In genomic region chr16:59846574-59846973, GRCm38 (mm10) we compare ENCODE assay signal across 8 mouse cellular contexts.
DNase-seq lines count a peak whose midpoint lies in the region; ATAC-seq and TF ChIP-seq lines count a peak whose summit lies in the region.

No protein-coding gene starts in this region.

- no peak overlapping the region for H3K4me3 ChIP-seq in layer of hippocampus, adult 2 months
- H3K4me3 ChIP-seq in limb, embryonic 10.5 days = no peak overlapping the region

- H3K27ac ChIP-seq in layer of hippocampus, adult 2 months = no peak overlapping the region
- no peak overlapping the region for H3K27ac ChIP-seq in limb, embryonic 10.5 days

- peak in 1 of 2 experiments; percentile 29 for DNase-seq in layer of hippocampus, adult 2 months (ENCODE audit: low spot score in 2 of 2)
- DNase-seq in layer of hippocampus, adult 9-10 months (ENCODE audit: low spot score) = no peak
- DNase-seq in A20 (ENCODE audit: low read depth, low spot score) = peak; percentile 21
- DNase-seq in Muller cell, postnatal 12 days (ENCODE audit: inconsistent ontology term) = peak; percentile 25
- peak; percentile 74 for DNase-seq in embryo, embryonic 10.5 days (ENCODE audit: low spot score)
- peak; percentile 58 for DNase-seq in limb, embryonic 10.5 days (ENCODE audit: low spot score)
- DNase-seq in spleen, postnatal 10 days (ENCODE audit: low spot score in 2 of 2) = no peak

- no peaks in the 10 kb centered on the region for H3K27me3 ChIP-seq in limb, embryonic 10.5 days (ENCODE audit: low read depth, poor library complexity, severe bottlenecking)

- 22% methylated on average over 3 of the region's 3 CpGs for WGBS in limb, embryonic 10.5 days

- H3K4me1 ChIP-seq in limb, embryonic 10.5 days = no peaks in the 10 kb centered on the region

- ATAC-seq in activated CD4-positive, CD25-positive, alpha-beta regulatory T cell, adult 4 months = no peak

- H3K9me3 ChIP-seq in limb, embryonic 10.5 days (replicated peaks) = no peaks in the 10 kb centered on the region

- peak; percentile 76 for TF ChIP-seq CTCF in layer of hippocampus, adult 2 months (conservative IDR thresholded peaks at IDR 0.05)

- H3K36me3 ChIP-seq in limb, embryonic 10.5 days = no peaks in the 10 kb centered on the region

Comparison
In these comparisons a context has a peak if more than half of its experiments do, and no peak if none do; other contexts are left out.
1. DNase-seq: peak in A20 (single experiment), Muller cell, postnatal 12 days (single experiment), embryo, embryonic 10.5 days (single experiment) and limb, embryonic 10.5 days (single experiment); none in layer of hippocampus, adult 9-10 months (single experiment) and spleen, postnatal 10 days (0 of 2).